Mouse (Mus musculus) CD4-positive, CD25-positive, alpha-beta regulatory T cell (primary cell): Measurements from ENCODE around the gene Sowaha. TPM values are rescaled to one million over a fixed set of nuclear protein-coding genes. Genes with fewer than 3 reads are reported as not detected.

Experiments
- polyA plus RNA-seq: library from polyadenylated mRNA; unstranded; fragments of 100-300 nt; shearing (Covaris generic); gene quantifications from one replicate; pipeline ENCODE4 v1.2.1, GENCODE M21; 2017

Sowaha gene
- polyA plus RNA-seq, result not detected

GRCm38 (mm10) chr11:53479783-53480301 lies at the start of gene Sowaha, which contains the start of gene Gm9945:
TSS of gene Sowaha (minus strand) at chr11:53480274.
TSS of gene Gm9945 (plus strand) at chr11:53480166.

GRCm38 (mm10) chr11:53519207-53520121 lies 39.4 kb upstream of the Sowaha start, which contains the start of gene Sept8:
TSS of gene Sept8 (plus strand) at chr11:53519257.

GRCm38 (mm10) chr11:53469968-53470695 lies 9.9 kb downstream of the Sowaha start, which contains the start of gene Gm9837:
TSS of gene Gm9837 (minus strand) at chr11:53470479.

DNA sequence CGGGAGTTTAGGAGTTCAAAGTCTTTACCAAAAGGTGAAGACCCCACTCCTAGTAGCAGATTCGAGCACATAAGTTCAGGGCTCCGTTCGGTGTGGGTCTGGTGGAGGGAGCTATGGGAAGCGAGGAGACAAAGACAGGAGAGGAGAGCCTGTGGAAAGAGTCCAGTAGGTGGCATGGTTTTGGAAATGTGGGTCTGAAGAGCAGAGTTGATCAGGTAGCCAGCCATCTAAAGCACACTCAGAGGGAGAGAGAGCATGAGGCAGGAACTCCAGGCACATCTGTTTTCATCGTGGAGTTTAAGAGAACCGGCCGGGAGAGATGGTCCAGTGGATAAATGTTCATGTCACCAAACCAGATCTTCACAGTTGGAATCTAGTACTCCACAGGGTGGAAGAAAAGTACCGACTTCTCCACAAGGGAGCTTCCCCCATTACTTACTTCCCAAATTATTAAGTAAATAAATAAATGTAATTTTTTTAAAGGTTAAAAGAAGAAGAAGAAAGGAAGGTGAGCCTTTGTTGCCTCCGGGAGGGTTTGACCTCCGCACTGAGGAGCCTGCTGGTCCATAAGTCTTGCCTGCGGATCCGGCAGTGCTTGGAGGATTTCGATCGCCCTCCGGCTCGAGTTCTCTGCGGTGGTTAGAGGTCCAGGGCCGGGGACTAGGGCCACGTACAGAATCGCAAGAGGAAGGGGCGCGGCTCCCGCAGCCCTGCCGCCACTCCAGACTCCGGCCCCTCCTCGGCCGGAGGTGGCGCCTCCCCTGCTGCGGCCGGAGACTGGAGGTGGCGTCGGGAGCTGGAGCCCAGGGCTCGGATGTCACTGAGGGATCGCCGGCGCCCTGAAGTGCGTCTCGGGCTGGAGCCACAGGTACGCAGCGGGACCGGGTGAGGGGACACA lies 23.4 kb downstream of the Sowaha start, which contains the start of the genes Gm10447 and Shroom1:
Gm10447 (minus strand) TSS at position 637 of the 898 bp plus-strand sequence.
Shroom1 (plus strand) TSS at position 732 of the 898 bp plus-strand sequence.

GRCm38 (mm10) chr11:53430670-53431346 lies 49.3 kb downstream of the Sowaha start, which contains the start of the genes Uqcrq and Gdf9:
TSS of gene Uqcrq (minus strand) at chr11:53430831.
TSS of gene Gdf9 (plus strand) at chr11:53431023.

Other genes starting within 250 kb of the Sowaha start
- 129 TPM for gene Hspa4, start 179.8 kb downstream of the Sowaha start, polyA plus RNA-seq
- gene Zcchc10, start 155.6 kb downstream of the Sowaha start, polyA plus RNA-seq, result 33.8 TPM
- 139 TPM for gene Aff4, start 129.4 kb downstream of the Sowaha start, polyA plus RNA-seq
- gene Leap2, start 57.1 kb downstream of the Sowaha start, polyA plus RNA-seq, result not detected
- 318 TPM for gene Uqcrq, start 49.4 kb downstream of the Sowaha start, polyA plus RNA-seq
- gene Gdf9, start 49.3 kb downstream of the Sowaha start, polyA plus RNA-seq, result 0.17 TPM
- not detected for gene Gm10447, start 23.2 kb downstream of the Sowaha start, polyA plus RNA-seq
- not detected for gene Shroom1, start 23.1 kb downstream of the Sowaha start, polyA plus RNA-seq
- not detected for gene Gm9837, start 9.8 kb downstream of the Sowaha start, polyA plus RNA-seq
- gene Gm9945, start 108 bp downstream of the Sowaha start, polyA plus RNA-seq, result not detected
- gene Sept8, start 39.0 kb upstream of the Sowaha start, polyA plus RNA-seq, result 3.3 TPM
- gene Kif3a, start 87.1 kb upstream of the Sowaha start, polyA plus RNA-seq, result 7.3 TPM
- 1.5 TPM for gene Il4, start 138.4 kb upstream of the Sowaha start, polyA plus RNA-seq
- not detected for gene Il13, start 154.4 kb upstream of the Sowaha start, polyA plus RNA-seq
- 44.4 TPM for gene Rad50, start 227.0 kb upstream of the Sowaha start, polyA plus RNA-seq
- not detected for gene Il5, start 240.5 kb upstream of the Sowaha start, polyA plus RNA-seq